Mouse (Mus musculus): ENCODE results near the gene Cenpt. TPM values are rescaled to one million over a fixed set of nuclear protein-coding genes. Genes with fewer than 3 reads are reported as not detected.

The Cenpt gene
- total RNA-seq, 2 experiments from 2014 or later, result 17.6 to 17.7 TPM

DNA sequence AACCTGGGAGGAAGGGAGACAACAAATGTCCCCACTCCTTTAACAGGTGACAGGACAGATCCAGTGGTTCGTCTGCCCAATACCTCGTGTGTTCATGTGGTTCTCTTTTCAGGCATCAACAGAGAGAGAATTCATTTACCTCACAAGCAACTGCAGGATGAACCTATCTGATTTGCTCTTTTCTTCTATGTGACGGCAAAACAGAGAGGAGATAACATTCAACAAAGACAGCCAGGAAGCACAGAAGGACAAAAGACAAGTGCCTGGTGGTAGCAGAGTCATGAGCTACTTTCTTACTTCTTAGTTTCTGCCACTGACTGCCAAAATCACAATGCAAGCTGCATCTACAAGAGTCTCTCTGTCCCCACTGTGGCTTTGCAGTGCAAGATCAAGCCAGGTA, 41.5 kb downstream of the Cenpt start:
- intact Hi-C loops (cut with DNase I), result no loop called here
- DNase-seq (ENCODE audit: low spot score in 2 of 2), result no peak

DNA sequence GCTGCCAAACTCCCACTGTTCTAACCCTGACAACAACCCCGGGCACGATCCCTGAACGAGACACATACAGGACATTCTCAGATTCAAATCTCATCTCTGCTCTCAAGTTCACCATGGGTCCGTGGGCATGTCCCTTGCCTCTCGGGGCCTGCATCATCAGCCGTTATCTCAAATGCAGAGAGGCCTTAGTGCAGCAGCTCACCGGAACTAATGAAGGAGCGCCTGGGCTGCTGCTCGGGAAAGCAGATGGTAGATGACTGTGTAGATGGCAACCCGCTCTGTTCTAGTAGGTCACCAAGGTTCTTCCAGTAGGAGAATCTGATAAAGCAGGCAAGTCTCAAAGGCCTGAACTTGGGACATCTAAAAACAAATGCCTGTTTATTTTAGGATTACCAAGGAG, 42.0 kb downstream of the Cenpt start:
- intact Hi-C loops (cut with DNase I), result no loop called here
- no peak for DNase-seq (ENCODE audit: low spot score in 2 of 2)

DNA sequence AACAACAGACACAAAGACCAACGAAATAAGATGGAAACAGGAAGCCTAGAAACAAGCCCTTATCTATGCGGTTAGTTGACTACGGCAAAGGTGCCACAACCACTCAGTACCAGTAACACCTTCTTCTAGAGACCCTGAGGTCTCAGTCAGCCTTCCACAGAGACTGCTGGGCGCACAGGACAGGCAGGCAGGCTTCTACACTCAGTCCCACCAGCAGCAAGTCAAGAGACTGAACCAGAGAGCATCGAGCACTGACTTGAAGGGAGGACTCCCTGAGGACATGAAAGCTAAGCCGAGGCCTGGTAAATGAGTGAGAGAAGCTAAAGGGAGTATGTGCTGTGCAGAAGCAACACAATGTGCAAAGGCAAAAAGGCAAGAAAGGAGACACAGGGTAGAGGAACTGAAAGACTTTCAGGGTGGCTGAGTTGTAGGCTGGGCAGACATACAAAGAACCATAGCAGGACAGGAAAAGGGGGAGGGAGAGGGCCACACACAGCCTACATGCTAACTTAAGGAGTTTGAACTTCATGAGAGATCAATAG, 42.8 kb downstream of the Cenpt start:
- intact Hi-C loops (cut with DNase I), result no loop called here

DNA sequence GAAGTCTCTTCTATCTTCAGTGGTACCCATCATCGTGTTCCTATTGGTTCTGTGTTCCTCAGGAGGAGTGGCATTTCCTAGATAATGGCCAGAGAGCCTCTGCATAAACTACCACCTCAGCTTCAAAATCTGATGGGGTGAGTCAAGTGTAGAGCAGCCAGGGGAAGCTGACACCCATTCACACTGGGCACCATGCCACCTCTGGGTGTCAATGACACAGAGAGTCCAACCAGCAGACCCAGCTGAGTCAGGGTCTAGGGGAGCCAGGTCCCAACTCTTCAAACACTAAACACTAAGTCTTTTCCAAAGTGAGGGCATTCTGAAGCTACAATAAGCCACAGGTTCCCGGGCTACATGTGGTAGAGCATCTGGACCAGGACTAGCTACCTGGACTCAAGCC, 44.6 kb downstream of the Cenpt start:
- DNase-seq (ENCODE audit: low spot score in 2 of 2), result no peak
- intact Hi-C loops (cut with DNase I), result no loop called here

More for the DNA sequence above, 42.8 kb downstream of the Cenpt start:
- no peak for DNase-seq (ENCODE audit: low spot score in 2 of 2)

DNA sequence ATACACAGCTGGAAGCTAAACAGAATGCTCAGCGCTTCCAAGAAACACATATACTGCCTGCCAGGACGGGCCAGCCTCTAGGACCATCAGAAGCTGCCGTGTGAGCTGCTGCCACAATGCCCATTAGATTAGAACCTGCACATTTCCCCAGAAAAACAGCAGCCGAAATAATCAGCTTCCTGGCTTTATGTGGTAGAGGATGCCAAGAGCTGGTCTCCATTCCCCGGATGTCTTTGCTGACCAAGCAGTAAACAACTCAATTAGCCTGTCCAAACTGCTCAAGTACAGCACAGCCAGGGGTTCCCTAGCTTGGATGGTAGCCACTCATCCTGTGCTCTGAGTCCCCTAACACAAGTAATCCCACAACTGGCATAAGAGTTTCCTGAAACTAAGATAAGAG, 45.3 kb downstream of the Cenpt start:
- no peak for DNase-seq (ENCODE audit: low spot score in 2 of 2)
- intact Hi-C loops (cut with DNase I), result no loop called here

DNA sequence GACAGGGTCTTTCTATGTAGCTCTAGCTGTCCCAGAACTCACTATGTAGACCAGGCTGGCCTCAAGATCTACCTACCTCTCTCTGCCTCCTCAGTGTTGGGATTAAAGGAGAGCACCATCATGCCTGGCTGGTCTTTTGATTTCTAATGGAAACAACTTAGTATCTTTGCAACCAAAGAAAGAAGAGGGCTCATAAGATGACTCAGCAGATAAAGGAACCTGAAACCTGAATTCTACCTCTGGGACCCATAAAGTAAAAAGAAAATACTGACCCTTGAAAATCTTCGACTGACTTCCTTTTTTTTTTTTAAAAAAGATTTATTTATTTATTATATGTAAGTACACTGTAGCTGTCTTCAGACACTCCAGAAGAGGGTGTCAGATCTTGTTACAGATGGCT, 47.1 kb downstream of the Cenpt start:
- DNase-seq (ENCODE audit: low spot score in 2 of 2), result no peak
- intact Hi-C loops (cut with DNase I), result no loop called here

DNA sequence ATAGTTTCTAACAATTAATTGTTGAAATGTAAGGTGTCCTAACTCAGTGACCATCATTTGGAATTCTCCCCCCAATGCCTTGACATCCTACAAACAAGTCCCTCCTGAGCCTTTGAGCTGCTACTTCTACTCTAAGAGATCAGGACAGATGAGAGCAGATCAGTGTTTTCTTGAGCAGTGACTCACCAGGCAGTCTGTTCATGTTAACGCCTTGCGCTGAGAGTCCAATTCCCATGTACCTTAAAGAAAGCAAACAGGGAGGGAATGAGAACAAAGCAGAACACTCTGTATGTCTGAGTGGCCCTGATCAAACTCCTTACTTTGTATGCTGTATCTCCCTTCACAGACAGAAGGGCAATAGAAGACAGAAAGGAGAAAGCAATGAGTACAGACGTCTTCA, 47.7 kb downstream of the Cenpt start:
- no peak for DNase-seq (ENCODE audit: low spot score in 2 of 2)
- intact Hi-C loops (cut with DNase I), result no loop called here

DNA sequence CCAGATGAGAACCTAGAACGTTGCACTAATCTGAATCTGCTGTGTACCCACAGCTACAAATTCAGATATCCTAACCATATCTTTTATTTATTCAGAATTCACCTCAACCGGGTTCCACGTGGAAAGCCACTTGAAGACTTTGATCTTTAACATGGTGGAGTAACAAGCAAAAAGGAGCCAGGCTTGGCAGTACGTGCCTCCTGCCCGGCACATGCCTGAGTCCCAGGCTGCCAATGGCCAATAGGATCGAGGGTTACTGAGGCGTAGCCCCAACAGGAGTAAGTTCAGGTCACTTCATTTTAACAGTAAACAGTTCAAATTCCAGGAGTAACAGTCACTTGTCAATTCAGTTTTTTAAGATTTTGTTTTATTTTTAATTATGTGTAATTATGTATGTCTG, 48.3 kb downstream of the Cenpt start:
- intact Hi-C loops (cut with DNase I), result no loop called here
- no peak for DNase-seq (ENCODE audit: low spot score in 2 of 2)

DNA sequence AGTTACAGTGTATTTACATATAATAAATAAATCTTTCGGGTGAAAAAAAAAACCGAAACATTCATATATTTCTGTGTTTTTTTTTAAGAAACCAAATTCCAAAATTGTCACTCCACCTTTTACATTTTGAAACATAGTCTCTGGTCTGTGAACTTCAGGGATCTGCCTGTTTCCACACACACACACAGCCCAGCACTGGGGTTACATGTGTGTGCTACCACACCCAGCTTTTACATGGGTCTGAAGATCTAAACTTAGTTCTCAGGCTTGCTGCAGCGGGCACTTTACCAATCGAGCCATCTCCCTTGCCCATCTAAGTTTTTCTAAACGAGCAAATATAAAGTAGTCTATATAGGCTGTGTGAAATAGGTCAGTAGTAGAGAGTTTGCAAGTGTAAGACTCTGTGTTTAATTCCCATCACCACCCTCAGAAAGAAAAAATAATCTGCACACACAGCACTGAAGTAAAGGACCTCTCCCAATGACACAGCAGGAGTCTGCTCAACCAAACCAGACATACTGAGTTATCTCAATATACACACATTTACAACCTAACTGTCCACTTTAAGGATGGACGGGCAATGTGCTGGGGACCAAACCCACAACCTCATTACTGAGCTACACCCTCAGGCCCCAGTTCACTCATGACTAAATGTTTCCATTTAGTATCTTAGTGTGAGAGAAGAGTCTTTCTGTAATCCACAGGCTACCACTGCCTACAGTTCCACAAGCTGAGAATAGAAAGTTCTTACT, 51.7 kb downstream of the Cenpt start:
- intact Hi-C loops (cut with DNase I), result no loop called here
- no peak for DNase-seq (ENCODE audit: low spot score in 2 of 2)

DNA sequence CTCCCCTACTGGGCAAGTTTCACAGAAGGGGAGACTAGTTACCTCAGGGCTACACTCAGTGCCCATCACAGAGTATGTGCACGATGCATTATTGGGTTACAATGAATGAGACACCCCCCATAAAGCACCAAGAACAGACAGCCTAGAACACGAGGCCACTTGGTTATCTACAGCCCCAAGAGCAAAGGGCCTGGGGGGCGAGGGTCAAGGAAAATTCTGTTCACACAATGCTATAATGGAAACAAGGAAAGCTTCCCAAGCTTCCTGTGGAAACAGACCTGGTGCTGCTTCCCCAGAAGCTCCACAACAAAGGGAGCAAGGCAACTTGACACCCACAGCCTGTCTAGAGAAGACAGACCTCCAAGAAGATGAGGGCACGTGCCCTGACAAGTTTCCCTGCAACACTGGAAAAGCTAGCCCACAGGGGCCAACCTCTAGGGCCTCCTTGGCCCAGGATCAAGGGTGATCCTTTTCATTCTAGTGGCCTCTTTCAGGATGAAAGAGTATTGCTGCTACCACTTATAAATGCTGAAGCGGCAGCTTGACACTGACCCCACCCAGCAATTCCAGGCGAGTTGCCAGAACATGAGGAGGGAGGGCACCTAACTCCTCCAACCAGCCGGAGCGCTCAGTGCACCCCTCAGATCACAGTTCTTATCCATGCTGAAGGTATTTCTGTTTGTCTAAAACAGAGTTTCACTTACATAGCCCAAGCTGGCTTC, 53.8 kb downstream of the Cenpt start:
- peak; percentile 41 to 47 for DNase-seq (ENCODE audit: low spot score in 2 of 2)
- intact Hi-C loops (cut with DNase I), result no loop called here

DNA sequence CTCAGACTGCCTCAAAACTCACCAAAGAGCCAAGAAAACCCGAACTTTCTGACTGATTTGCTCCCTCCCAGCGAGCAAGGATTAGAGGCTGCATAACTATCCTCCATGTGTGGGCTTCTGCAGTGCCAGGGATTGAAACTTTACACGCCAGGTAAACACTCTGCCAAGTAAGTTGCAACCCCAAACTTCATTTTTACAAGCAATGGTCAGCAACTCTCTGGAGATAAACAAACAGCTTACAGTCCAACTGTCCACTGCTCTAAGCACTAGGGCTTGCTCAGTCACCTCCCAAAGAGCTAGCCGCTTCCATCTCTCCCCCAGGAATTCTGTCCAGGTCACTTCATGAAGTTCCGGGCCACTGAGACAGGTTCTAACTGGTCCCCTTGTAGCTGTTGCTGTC, 54.7 kb downstream of the Cenpt start:
- no peak for DNase-seq (ENCODE audit: low spot score in 2 of 2)
- intact Hi-C loops (cut with DNase I), result no loop called here

DNA sequence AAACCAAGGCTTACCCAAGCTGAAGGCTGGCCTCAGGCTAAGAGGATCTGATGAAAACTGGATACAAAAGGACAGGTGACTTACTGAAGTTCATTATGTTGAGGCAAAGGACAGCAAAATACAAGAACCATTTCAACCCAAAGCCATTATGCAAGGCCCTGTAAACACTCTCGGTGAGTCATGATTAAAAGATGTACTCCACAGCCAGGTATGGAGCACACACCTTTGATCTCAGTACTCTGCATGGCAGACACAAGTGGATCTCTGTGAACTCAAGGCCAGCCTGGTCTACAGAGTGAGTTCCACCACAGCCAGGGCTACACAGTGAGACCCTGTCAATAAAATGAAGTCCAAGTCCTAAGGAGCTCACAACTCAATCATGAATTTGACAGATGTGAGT, 57.3 kb downstream of the Cenpt start:
- no peak for DNase-seq (ENCODE audit: low spot score in 2 of 2)

More for the DNA sequence above, 57.3 kb downstream of the Cenpt start:
- intact Hi-C loops (cut with DNase I), result no loop called here

Other genes starting within 250 kb of the Cenpt start
- gene Ripor1, start 248.0 kb downstream of the Cenpt start, total RNA-seq (2021), result 10 to 100 TPM; 81.0 to 81.3 TPM
- gene Ctcf, start 216.7 kb downstream of the Cenpt start, total RNA-seq (2021), result 10 to 100 TPM; 57.5 to 58.9 TPM
- under 1 TPM in 1 of 2 experiments, not detected in 1; 0.51 TPM for gene Agrp, start 215.9 kb downstream of the Cenpt start, total RNA-seq (2021)
- 10 to 100 TPM; 55.4 to 56.2 TPM for gene Carmil2, start 167.0 kb downstream of the Cenpt start, total RNA-seq (2021)
- 10 to 100 TPM; 46.1 to 47.9 TPM for gene Acd, start 152.2 kb downstream of the Cenpt start, total RNA-seq (2021)
- gene Pard6a, start 152.1 kb downstream of the Cenpt start, total RNA-seq (2021), result 10 to 100 TPM; 45.6 to 49.5 TPM
- gene 4933405L10Rik, start 145.6 kb downstream of the Cenpt start, total RNA-seq (2021), result under 1 TPM in 1 of 2 experiments, not detected in 1; 0.78 TPM
- gene Enkd1, start 145.1 kb downstream of the Cenpt start, total RNA-seq (2021), result 10 to 100 TPM in 1 of 2 experiments, 1 to 10 TPM in 1; 10.0 to 12.3 TPM
- 10 to 100 TPM; 20.6 to 20.9 TPM for gene Gfod2, start 94.6 kb downstream of the Cenpt start, total RNA-seq (2021)
- gene Ranbp10, start 25.9 kb downstream of the Cenpt start, total RNA-seq (2021), result 10 to 100 TPM; 24.6 to 26.4 TPM
- gene Tsnaxip1, start 25.5 kb downstream of the Cenpt start, total RNA-seq (2021), result under 1 TPM in 1 of 2 experiments, not detected in 1; 0.18 TPM
- 10 to 100 TPM; 34.7 to 38.5 TPM for gene Thap11, start 1.9 kb upstream of the Cenpt start, total RNA-seq (2021)
- gene Nutf2, start 7.3 kb upstream of the Cenpt start, total RNA-seq (2021), result 10 to 100 TPM; 33.4 to 35.9 TPM
- 10 to 100 TPM; 59.8 to 62.1 TPM for gene Edc4, start 27.6 kb upstream of the Cenpt start, total RNA-seq (2021)
- 1 to 10 TPM; 1.8 to 2.2 TPM for gene Nrn1l, start 40.3 kb upstream of the Cenpt start, total RNA-seq (2021)
- 1 to 10 TPM; 7.4 to 7.5 TPM for gene Pskh1, start 47.2 kb upstream of the Cenpt start, total RNA-seq (2021)
- gene Ctrl, start 80.6 kb upstream of the Cenpt start, total RNA-seq (2021), result 1 to 10 TPM; 1.0 to 1.1 TPM
- 10 to 100 TPM; 80.7 TPM for gene Psmb10, start 85.2 kb upstream of the Cenpt start, total RNA-seq (2021)
- gene Lcat, start 90.1 kb upstream of the Cenpt start, total RNA-seq (2021), result 10 to 100 TPM; 20.0 to 21.9 TPM
- 10 to 100 TPM; 19.2 to 21.3 TPM for gene Slc12a4, start 112.8 kb upstream of the Cenpt start, total RNA-seq (2021)
- not detected for gene Dpep3, start 126.2 kb upstream of the Cenpt start, total RNA-seq (2021)
- 10 to 100 TPM; 15.9 to 18.2 TPM for gene Dus2, start 138.1 kb upstream of the Cenpt start, total RNA-seq (2021)
- gene Dpep2nb, start 152.7 kb upstream of the Cenpt start, total RNA-seq (2021), result not detected
- gene Ddx28, start 158.6 kb upstream of the Cenpt start, total RNA-seq (2021), result 10 to 100 TPM; 13.4 to 13.8 TPM
- 1 to 10 TPM; 9.2 to 9.7 TPM for gene Nfatc3, start 205.6 kb upstream of the Cenpt start, total RNA-seq (2021)